Mouse (Mus musculus): Measurements from ENCODE around the gene Dab1. TPM values are rescaled to one million over a fixed set of nuclear protein-coding genes. Genes with fewer than 3 reads are reported as not detected.

Dab1 gene
- polyA plus RNA-seq, 1 experiment from 2014 or later: 0.77 TPM

DNA sequence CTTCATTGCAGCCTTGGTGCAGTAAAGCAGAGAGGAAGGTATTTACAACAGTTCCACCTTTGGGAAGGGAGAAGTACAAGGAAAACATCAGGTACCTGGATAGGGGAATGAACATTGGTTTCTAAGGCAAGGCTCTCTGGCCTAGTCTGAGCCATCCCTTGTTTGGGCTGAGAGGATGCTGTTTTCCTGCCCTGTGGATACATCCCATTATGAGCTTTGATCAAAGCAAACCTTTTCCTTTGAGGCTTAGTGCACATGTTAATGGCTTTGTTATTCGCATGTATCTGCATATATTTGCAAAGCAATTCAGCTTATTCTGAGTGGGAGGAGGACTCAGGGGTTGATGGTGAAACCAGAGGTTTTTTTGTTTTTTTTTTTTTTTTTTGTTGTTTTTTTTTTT lies 185.3 kb downstream of the Dab1 start:
- no peak for DNase-seq (ENCODE audit: low spot score)

DNA sequence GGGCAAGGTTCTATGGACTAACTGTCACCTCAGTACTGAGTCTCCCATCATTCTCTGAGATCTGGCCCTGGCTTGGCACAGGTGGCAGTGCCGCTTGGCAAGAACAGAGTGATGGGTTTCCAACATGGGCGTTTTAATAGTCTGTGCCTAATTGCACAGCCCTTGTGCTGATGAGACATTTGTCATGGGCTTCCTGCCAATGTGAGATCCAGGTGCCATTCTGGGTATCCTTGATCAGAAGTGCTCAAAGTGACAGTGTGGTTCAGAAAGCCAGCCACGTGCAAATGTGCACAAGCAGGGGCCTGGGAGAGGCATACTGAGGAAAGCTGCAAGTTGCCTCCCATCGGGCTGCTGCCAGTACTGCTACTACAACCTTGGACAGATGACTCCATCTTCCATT lies 203.5 kb downstream of the Dab1 start:
- DNase-seq (ENCODE audit: low spot score): no peak

DNA sequence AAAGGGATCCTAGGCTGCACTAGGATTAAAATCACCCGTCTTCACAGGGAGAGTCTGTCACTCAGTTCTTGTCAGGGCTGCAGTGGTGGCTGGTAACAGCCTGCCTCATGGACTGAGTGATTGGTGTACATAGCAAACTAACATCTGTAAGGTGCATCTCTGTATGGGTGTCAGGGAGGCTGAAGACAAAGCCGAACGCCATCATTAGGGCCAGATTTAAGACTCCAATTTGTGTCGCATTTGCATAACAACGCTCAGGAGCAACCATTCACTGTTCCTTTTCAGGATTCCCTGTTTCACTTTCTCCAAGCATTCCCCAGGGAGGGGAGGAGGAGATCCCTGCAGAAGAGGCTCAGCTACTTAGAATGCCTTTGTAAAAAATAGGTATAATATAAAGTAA lies 219.2 kb downstream of the Dab1 start:
- DNase-seq (ENCODE audit: low spot score): no peak

DNA sequence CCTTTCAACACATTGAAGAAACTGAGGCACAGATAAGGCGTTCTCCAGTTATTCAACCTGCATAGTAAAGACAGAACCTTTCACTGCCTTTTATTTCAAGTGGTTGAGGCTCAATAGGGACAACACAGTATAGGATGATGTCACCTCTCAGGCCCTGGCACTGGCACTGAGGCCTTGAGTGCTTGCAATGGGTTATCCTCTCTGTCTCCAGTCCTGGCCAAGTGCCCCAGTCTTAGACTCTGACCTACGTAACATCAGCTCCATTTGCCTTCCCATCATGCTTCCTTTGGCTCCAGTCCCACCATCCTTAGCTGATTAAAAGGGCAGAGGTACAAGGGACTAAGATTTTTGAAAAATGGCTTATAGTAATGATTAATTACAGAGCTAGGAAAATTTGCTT lies 220.4 kb downstream of the Dab1 start:
- no peak for DNase-seq (ENCODE audit: low spot score)

DNA sequence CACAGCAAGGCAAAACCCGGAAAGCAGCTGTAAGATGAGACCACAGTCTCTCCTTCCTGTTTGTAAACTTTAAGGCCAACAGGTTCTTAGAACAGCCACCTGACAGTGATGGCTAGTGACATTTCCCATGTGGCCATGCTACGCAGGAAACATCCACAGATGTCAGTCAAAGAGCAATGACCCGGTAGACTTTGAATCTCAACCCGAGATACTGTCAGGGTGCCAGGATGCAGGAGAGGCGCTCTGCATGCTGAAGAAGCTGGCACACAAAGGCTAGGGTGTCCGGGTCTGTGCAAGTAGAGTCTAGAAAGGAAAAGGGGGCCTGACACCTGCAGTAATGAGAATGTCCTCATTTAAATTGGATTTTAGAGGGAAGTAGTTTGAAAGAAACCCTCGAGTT lies 222.0 kb downstream of the Dab1 start:
- no peak for DNase-seq (ENCODE audit: low spot score)

DNA sequence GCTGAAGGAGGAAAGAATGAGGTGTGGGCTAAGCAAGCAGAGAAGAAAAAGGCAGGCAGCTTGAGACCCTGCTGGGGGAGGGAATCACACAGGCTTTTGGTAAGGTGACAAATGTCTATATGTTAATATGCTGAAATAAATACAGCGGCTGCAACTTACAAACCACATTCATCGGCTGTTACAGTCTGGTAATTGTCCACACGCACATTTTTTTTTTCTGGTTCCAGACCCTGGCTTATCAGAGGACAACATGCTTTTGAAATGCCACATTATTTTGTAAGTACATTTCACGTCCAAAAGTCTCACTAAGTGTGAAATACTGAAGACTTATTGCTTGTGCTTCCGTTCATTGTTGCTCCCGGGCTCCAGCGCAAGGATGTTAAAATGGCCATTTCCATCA lies 225.5 kb downstream of the Dab1 start:
- no peak for DNase-seq (ENCODE audit: low spot score)

DNA sequence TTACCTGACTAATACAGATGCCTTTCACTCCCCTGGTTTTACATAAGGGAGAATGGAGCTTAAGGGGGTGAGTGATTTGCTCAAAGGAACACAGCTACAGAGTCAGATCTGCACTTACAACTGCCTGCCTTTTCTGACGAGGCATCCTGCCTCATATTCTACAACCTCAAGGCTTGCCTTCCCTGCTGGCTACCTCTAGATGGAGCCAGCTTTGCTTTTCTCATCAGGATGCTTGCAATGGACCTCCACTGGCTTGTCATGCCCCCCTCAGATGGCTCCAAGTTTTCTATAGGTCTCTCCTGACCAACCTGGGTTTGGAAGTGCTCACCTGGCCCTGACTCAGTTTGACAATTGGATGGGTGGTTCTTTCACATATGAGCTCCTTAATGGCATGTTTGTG lies 238.0 kb downstream of the Dab1 start:
- DNase-seq (ENCODE audit: low spot score): no peak

DNA sequence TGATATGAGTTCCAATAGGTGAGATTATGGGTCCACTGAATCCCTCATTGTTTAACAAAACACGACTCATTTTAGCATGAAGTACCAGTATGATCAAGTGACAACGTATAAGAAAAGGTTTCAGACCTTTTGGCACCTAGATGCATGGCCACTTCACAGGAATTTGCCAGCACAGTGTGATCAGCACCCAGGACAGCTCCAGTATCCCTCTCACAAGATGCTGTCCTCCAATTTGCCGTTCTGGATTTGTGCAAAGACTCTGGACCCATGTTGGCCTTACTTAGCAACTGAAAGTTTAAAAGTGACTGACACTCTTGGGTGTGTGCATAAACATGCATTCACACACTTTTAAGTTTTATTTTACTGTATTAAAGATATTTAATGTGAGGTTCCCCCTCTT lies 256.4 kb downstream of the Dab1 start:
- no peak for DNase-seq (ENCODE audit: low spot score)

DNA sequence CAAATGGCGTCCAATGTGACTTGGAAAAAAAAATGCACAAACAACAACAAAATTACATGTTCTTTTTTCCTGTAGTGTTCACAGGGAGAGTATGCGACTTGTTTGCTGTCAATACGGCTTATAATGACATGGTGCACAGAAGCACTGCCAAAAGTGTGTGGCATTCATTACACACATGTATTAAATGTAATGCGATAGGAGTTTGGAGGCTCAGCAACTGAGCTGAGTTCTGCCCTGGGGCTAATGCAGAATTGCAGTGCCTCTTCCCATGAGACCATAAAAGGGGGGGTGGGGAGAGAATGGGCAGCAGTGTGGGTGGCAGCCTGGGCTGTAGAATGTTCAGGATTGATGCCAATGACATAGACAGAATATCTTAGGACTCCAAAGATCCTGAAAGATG lies 259.7 kb downstream of the Dab1 start:
- DNase-seq (ENCODE audit: low spot score): no peak

DNA sequence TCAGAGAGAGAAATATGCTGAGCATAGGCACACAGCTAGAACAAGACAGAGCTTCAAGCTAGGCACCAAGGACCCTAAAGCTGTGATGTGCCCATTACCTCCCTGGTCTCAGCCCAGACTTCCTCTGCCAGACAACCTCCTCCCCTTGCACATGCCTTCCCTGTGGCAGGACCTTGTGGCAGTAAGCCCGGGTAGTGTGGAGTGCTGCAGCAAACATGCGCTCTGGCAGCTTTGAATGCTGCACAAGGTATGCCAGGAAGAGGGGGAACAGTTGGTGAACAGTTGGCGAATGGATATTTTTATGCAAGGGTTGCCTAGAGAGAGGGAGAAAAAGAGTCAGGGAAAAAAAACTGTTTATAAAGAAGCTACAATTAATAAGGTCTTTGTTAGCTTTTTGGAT lies 262.5 kb downstream of the Dab1 start:
- no peak for DNase-seq (ENCODE audit: low spot score)

DNA sequence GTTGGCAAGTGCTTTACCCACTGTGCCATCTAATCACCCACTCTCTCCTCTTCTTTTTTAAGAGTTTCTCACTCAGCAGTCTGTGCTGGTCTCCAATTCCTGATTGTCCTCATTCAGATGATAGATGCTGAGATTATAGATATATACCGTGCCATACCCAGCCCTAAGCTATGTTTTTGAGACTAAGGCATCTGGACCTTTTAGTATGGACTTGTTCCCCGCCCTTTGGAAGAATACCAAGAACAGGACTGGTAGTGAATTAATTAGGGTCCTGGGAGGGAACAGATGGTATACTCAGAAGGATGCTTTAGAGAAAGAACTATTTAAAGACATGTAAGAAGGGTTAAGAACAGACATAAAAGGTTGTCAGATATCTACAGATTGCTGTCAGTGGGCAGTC lies 268.9 kb downstream of the Dab1 start:
- DNase-seq (ENCODE audit: low spot score): no peak

DNA sequence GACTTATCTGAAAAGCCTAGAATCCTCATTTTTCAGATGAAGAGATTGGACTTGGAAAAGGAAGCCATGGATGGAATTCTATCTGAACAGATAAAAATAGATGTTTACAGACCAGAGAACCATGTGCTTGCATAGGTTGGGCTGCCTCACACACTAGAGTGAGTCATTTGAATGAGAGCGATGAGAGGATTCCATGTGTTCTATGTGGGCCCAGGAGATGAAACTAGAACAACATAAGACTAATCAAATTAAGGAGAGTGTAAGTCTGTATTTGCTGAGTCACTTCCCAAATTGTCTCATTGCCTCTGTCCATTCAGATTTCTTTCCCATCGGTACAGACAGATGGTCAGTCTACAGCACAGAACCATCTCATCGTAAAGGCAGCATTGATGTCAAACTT lies 270.0 kb downstream of the Dab1 start:
- DNase-seq (ENCODE audit: low spot score): no peak

DNA sequence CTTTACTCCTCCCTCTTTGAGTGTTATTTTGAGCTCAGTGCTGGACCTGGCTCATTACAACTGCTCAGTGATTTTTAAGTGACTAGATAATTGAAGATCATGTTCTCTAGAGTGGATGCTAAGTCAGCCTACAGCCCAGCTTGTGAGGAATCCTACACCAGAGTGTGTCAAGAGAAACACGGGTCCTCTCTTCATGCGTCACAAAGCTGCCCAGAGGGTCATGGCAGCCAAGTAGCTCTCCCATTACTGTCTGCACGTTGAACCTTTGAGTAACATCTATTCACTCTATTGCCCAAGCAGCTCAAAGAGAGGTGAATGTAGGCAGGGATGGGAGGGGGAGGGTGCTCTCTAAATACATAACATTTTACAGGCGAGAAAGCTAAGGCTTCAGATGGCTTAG lies 277.6 kb downstream of the Dab1 start:
- DNase-seq (ENCODE audit: low spot score): no peak

DNA sequence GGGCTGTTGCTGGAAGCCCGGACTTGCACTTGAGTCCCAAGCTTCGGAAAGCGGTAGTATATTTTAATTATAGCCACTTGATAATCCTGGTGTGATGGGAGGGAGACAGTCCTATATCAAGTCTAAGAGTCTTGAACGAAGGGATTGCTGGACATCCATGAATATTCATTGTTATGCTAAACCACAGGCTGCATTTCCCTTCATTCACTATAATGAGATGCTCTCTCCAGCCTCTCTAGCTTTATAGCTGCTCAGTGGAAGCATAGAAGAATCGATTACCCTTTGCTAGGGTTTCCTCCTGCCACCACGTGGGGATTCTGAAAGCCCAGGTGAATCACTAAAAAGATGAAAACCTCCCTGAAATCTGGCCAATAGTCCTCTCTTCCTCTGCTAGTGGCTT lies 278.5 kb downstream of the Dab1 start:
- no peak for DNase-seq (ENCODE audit: low spot score)

DNA sequence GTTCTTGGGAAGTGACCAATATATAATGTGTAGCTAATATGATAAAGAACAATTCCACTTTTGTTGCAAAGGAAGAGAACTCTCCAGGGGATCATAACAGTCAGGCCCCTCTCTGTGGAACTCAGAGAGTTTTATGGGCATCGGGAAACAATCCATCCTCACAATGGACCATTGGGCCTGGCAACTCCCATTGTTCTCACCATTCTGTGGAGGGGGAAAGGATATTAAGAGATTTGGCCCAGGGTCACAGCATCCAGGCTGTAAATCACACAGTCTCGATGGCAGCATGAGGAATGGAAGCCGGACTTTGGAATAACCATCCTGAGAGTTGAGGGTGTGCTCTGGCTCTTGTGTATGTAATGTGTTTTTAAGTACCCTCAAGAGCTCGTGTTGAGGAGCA lies 292.3 kb downstream of the Dab1 start:
- DNase-seq (ENCODE audit: low spot score): no peak

DNA sequence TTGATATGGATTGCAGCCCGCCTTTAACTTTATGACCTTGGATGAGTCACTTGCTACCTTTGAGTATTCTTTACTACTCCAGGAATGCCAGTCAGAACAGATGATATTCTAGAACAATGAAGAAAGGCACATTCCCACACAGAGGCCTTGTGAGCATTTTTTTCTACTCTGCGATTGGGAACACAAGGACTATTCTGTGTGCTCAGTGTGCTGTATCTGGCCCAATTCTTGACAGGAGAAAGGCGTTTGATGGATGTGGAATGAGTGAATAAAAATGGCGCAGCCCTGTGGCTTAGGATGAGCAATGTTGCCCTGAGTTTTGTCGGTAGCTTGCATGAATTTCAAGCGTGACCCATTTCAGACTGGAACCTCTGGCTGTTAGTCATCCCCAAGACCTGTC lies 292.9 kb downstream of the Dab1 start:
- no peak for DNase-seq (ENCODE audit: low spot score)

DNA sequence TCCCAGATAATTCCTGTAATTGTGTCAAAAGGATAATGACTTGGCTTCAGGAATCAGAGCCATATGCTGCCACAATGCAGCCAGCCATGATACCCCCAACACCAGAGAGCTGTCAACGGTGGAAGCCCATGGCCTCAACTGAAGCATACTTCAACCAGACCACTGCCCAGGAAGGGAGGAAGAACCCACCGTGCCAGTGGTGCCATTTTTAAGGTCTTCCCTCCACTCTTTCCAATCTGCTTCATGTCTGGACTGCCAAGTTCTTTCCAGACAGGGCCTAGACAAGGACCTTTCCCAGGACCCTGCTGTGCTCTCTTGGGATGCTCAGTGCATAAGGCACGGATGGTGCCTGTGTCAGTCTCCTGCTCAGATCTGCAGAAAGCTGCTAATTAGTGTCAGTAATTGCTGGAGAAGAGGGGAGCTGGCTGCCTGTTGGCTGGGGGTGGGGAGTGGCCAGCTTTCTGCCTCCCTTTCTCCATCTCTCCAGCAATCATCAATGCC lies 303.3 kb downstream of the Dab1 start:
- DNase-seq (ENCODE audit: low spot score): no peak

DNA sequence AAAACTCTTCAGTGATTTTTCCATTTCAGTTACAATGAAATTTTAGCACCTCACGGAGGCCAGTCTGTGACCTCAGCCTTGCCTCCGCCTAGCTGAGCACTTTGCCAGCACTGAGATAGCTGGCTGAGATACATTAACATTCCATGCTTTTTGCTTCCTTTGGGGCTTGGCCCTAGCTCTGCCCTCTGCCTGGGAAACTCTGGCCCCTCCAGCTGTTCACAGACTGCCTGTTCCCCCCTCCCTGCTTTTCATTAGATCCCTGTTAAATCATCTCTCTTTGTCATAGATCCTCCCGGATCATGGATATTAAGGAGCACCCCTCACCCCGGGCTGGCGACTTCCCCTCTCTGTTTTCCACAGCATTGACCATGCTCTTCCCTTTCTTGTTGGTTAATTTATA lies 307.5 kb downstream of the Dab1 start:
- DNase-seq (ENCODE audit: low spot score): no peak

DNA sequence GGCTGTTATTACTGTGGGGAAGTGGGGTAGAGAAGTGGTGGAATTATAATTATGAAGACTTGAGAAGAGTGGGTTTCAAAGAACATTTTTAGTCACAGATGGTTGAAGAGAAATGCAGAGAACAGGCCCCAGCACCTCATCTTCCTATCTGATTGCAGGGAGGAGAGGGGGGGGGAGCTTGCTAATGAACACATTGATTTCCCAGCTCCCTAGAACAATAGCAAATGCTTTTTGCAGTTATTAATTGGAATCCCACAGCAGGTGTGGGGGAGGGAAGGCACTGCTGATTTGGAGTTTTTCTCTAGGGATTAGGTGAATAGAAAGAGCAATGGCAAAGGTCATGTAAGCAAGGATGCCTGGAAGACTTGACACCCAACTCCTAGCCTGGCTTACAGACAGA lies 310.5 kb downstream of the Dab1 start:
- no peak for DNase-seq (ENCODE audit: low spot score)

DNA sequence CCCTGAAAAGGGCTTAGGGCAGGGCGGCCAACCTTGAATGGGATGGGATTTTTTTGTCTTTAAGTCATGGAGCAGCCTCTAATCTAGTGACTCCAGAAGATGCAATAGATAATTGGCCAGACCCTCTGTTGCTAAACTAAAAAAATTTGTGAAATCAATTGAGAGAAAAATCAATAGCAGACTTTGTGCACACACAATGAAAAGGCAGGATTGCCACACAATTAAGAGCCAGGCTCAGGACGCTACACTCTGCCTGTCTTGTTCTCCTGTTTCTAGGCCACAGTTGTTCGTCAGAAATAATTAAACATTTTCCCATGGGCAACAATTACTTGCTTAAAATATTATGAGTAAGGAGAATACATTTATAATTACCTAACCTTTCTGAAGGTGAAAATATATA lies 315.2 kb downstream of the Dab1 start:
- no peak for DNase-seq (ENCODE audit: low spot score)

DNA sequence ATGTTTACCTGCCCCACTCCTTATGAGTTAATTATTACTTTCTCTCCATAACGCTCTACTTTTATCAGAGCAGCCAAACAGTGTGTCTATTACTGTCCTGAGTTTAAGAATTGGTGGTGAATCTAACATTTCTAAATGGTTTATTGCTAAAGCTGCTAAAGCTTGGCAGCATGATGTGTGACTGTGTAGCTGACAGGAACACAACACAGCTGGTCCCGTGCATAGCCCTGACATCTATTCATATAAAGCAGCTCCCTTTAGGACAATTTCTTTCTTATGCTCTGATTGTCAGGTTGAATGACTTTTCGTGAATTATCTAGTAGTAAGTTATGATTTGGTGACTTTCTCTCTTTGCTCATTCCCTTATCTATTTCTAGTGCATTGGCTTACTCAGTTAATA lies 329.1 kb downstream of the Dab1 start:
- DNase-seq (ENCODE audit: low spot score): no peak

DNA sequence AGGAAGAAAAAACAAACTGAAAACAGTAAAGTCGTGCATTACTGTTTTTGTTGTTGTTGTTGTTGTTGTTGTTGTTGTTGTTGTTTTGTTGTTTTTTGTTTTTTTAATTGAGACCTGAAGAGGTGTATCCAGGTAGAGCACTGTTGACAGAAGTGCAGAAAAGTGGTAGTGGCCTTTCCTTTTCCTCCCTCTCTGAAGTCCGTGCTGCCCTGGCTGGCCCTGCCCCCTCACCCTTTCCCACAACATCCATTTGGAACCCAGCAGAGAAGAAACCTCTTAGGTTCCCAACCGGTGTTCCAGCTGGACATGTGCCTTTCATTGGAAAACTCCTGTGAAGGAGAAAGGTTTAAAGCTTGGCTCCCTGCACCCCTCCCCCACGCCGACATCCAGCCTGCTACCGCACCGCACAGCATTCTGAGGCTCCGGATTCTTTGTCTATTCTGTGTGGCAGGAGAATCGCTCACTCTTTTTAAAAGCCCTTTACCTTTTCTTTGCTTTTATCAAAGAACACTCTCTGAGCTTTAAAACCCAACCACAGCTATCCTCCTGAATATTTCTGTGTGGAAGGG lies 334.6 kb downstream of the Dab1 start:
- no peak for DNase-seq (ENCODE audit: low spot score)

DNA sequence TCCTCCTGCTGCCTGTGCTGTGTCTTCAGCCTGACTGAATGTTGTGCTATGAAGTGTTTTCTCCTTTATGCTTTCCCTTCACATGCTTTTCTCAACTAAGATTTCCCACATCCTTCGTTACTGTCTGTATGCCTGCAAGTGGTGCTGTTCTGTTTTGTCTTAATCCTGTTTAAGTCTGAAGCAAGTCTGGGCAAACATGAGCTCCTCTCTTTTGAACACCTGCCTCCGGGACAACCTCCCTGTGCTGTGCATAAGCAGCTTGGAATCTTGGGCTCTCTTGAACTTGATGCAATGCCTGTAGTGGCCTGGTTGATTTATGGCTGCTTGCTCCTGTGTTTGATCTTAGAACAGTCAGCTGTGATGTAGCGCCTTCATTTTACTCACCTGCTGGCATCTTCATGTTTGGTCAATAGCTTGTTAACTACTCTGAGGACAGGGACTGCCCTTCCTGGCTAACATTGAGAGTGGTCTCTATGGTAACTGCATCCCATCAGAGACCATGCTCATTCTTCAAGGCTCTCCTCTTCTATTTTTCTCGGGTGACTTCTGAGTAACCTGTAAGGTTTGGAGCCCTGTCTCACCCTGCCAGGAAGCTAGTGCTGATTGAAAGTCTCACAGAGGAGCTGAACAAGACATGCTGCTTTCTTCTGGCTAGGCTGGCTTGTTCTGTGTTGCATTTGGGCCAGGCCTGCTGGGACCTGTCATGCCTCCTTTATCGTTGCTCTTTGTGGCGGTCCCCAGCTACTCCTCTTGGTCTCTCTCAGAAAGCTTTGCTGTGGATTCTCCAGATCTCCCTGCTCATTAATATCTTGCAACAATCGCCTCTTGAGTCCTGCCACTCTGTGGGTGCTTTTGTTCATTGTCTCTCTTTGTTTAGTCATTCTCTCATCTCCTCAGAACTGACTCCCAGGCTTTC lies 342.2 kb downstream of the Dab1 start:
- DNase-seq (ENCODE audit: low spot score): no peak

Data from thymus, postnatal 0 days (tissue).